Mouse (Mus musculus) lung, postnatal 0 days (tissue): ENCODE measurements at regions not wholly inside any gene's neighbourhood (a gene's known extent, or its start where the extent isn't known, plus 50 kb on each side); places are given as distances from the start of the nearest gene placed in this dataset.

Source experiments
- CTCF ChIP-seq: IDR thresholded peaks from 2 replicates; pipeline ENCODE4 v1.5.1; 2016; ENCODE audit warnings: antibody characterized with exemption, mild to moderate bottlenecking
- EP300 ChIP-seq: IDR thresholded peaks from 2 replicates; pipeline ENCODE4 v1.6.1; 2016; ENCODE audit warnings: antibody characterized with exemption, mild to moderate bottlenecking, control low read depth

DNA sequence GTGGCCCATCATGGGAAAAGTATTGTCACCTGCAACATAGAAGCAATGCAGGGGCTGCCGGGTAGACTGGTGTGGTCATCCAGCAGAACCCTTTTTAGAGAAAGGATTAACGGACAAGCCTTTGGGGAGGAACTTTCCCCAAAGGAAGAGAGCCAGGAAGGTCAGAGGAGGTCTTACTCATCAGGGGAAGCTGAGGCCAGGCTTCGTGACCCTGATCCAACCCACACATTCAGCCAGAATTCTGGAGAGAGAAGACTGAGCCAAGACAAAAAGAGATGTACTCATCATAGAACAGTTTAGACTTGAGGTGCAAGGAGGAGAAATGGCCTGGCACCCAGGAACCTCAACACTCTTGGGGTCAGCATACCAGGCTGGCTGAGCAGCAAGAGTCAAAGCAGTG, 67.9 kb upstream of the Sh3bp4 start:
- TF ChIP-seq CTCF: no peak
- no peak for TF ChIP-seq EP300
